Mouse (Mus musculus): ENCODE results near the gene Faxc.

- TF ChIP-seq ZNF384 (IDR thresholded peaks at IDR 0.05; ENCODE audit: low read depth, low read length): no peak
- TF ChIP-seq CHD2 (IDR thresholded peaks at IDR 0.05; ENCODE audit: low read depth, low read length): no peak
- TF ChIP-seq MAFK (IDR thresholded peaks at IDR 0.05; ENCODE audit: insufficient read depth, low read depth, low read length): no peak
- no peak for TF ChIP-seq ZC3H11A (IDR thresholded peaks at IDR 0.05; ENCODE audit: borderline replicate concordance, low read depth, low read length)
These were observed 4.2 kb downstream of the Faxc start for GRCm38 (mm10) chr4:21935378-21935777.
